Mouse (Mus musculus): Measurements from ENCODE around the gene Gm17416. TPM values are rescaled to one million over a fixed set of nuclear protein-coding genes. Genes with fewer than 3 reads are reported as not detected.

Gm17416 gene
- polyA plus RNA-seq, 1 experiment from 2014 or later, result not detected

DNA sequence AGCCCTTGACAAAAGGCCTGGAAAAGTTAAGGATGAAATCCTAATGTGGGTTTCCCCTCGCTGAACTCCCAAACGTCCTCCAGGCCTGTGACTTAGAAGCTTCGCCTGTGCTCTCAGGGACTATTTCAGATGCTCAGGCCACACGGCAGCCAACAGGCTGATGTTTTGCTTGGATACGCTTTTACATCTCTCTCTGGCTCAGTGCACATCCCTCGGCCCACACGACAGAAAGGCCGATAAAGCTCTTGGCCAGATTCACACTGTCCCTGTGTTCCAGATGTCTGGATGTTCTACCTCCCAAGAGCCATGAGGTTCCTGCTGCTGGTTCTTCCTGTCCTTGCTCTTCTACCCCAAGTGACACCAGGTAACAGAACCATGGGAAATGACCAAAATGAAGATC, 4.3 kb downstream of the Gm17416 start:
- H3K9ac ChIP-seq, result no peak overlapping the region
- H3K9me3 ChIP-seq, result no peaks in the 10 kb centered on the region
- no peak overlapping the region for H3K4me3 ChIP-seq
- no peak overlapping the region for H3K27ac ChIP-seq
- H3K4me1 ChIP-seq, result no peaks in the 10 kb centered on the region
- ATAC-seq (ENCODE audit: borderline replicate concordance, extremely low read depth, low FRiP score, low TSS enrichment), result no peak
- H3K27me3 ChIP-seq, result no peaks in the 10 kb centered on the region
- no peaks in the 10 kb centered on the region for H3K36me3 ChIP-seq
- H3K4me2 ChIP-seq, result no peak overlapping the region
- 80% methylated on average over 8 of the region's 8 CpGs for WGBS

DNA sequence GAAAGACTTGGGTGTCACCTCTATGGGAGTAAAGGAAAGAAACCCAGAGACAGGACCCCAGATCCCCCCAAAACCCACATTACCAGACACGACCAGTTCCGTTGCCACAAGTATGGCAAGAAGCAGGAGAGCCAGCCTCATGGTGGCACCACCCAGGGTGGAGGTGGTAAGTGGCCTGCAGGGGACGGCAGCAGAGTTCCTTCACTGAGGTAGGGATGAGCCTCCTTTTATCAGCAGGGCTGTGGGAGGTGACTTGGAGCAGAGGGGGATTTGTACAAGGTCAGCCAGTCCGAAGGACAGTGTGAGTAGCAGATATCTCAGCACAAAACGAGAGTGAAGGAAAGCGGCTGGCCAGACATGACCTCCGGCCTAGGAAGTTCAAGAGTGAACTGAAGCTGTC, 11.0 kb downstream of the Gm17416 start, which contains the start of gene Defb19:
Gene Defb19, minus strand, starts transcription at position 206 of the 400 bp plus-strand sequence.
- 52% methylated on average over 7 of the region's 7 CpGs for WGBS
- H3K4me2 ChIP-seq, result no peak within 1 kb of the TSS
- no peak within 1 kb of the TSS for H3K9ac ChIP-seq
- no peak within 1 kb of the TSS for H3K4me3 ChIP-seq
- no peak for ATAC-seq (ENCODE audit: borderline replicate concordance, extremely low read depth, low FRiP score, low TSS enrichment)
- no peaks in the 10 kb centered on the region for H3K27me3 ChIP-seq
- H3K27ac ChIP-seq, result no peak within 1 kb of the TSS
- H3K4me1 ChIP-seq, result no peaks in the 10 kb centered on the region
- H3K9me3 ChIP-seq, result no peaks in the 10 kb centered on the region
- no peaks in the 10 kb centered on the region for H3K36me3 ChIP-seq

DNA sequence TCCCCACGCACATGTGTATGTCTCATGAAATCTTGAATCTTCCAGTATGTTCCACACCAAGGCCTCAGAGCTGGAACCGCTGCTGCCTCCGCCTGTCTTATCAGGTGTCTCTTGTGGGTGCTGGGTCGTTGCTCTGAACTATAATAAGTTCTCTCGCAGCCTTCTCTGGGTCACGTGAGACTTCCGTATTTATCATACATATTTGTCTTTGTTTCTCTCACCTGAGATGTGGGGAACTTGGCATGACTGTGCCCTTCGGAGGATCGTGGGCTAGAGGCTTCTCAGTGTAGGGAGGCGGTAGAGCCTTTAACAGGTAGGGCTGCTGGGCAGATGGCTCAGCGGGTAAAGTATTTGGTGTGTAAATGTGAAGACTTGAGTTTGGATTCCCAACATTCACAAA, 11.5 kb downstream of the Gm17416 start:
- ATAC-seq (ENCODE audit: borderline replicate concordance, extremely low read depth, low FRiP score, low TSS enrichment), result no peak
- Histone ChIP-seq H3K27me3 (no peaks in the 10 kb centered on the region), H3K9ac (no peak overlapping the region), H3K36me3 (no peaks in the 10 kb centered on the region), H3K27ac (no peak overlapping the region), H3K4me1 (no peaks in the 10 kb centered on the region), H3K4me3 (no peak overlapping the region), H3K4me2 (no peak overlapping the region), H3K9me3 (no peaks in the 10 kb centered on the region)
- WGBS, result 70% methylated on average over 11 of the region's 11 CpGs

DNA sequence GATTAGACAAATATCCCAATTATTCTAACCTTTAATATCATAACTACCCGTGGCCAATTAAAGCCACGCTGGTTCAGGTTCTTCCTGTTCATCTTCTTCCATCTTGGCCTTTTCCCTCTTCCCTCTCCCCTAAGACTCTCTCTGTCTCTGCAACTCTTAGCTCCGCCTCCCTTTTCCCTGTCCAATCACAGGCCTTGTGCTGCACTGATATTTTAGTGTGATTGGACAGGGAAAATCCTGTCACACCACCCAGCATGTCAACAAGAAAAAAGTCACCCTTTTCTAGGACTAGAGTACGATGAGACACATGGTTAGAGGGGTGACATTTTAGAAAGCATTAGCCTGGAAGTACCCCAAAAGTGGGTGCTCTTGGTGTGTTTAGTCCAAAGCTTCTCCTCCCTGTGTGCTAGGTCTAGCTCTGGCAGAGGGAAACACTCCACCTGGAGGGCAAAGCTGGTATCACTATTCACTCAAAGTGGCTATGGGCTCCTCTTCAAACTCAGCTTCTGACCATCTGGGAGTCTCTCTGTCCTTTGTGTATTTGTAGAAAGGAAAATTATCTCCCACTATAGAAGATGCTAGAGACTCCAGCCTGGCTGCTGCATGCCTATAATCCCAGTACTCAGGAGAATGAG, 17.9 kb downstream of the Gm17416 start:
- Histone ChIP-seq H3K4me1 (no peaks in the 10 kb centered on the region), H3K9ac (no peak overlapping the region), H3K27me3 (no peaks in the 10 kb centered on the region), H3K36me3 (no peaks in the 10 kb centered on the region), H3K27ac (no peak overlapping the region), H3K9me3 (no peaks in the 10 kb centered on the region), H3K4me2 (no peak overlapping the region), H3K4me3 (no peak overlapping the region)
- 74% methylated on average over 4 of the region's 4 CpGs for whole genome bisulfite sequencing
- no peak for ATAC-seq (ENCODE audit: borderline replicate concordance, extremely low read depth, low FRiP score, low TSS enrichment)

DNA sequence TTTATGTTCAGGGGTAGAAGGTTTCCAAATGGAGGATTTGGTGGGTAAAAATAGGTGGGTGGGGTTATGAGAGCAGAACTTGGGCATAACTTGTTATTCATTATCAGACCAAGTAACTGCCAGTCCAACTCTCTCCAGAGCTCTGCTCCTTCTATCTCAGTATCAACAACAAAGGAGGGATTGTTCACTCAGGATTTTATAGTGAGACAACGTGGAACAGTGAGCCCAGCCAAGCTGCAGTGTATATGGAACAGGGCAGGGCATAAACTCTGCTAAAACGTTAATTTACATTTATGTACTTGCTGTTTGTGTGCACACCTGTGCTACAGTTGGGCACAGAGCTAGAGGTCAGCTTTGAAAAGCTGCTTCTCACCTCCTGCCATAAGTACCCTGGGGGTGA, 19.3 kb downstream of the Gm17416 start:
- H3K4me1 ChIP-seq, result no peaks in the 10 kb centered on the region
- no peak for ATAC-seq (ENCODE audit: borderline replicate concordance, extremely low read depth, low FRiP score, low TSS enrichment)
- no peaks in the 10 kb centered on the region for H3K9me3 ChIP-seq
- H3K36me3 ChIP-seq, result no peaks in the 10 kb centered on the region
- no peaks in the 10 kb centered on the region for H3K27me3 ChIP-seq
- no peak overlapping the region for H3K27ac ChIP-seq
- WGBS, result 26% methylated on average over 2 of the region's 2 CpGs
- H3K9ac ChIP-seq, result no peak overlapping the region
- H3K4me3 ChIP-seq, result no peak overlapping the region
- H3K4me2 ChIP-seq, result no peak overlapping the region

DNA sequence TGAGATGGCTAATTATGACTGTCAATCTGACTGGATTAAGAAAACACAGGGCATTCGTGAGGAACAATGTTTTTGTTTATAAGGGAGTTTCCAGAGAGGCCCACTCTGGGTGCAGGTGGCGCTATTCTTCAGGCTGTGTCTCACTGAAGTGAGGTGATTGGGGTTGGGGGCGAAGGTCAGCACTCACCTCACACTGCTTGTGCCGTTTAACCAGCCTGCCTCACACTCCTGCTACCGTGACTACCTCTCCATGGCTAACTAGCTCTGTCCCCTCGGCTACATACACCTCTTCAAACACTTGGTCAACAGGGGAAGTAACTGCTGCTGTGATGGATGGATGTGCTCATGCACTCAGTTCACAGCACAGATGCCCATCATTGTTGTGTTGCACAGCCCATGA, 19.9 kb downstream of the Gm17416 start:
- 28% methylated on average over 6 of the region's 6 CpGs for WGBS
- no peak overlapping the region for H3K9ac ChIP-seq
- H3K27me3 ChIP-seq, result no peaks in the 10 kb centered on the region
- H3K4me1 ChIP-seq, result no peaks in the 10 kb centered on the region
- no peak for ATAC-seq (ENCODE audit: borderline replicate concordance, extremely low read depth, low FRiP score, low TSS enrichment)
- H3K36me3 ChIP-seq, result no peaks in the 10 kb centered on the region
- H3K4me3 ChIP-seq, result no peak overlapping the region
- no peak overlapping the region for H3K27ac ChIP-seq
- no peaks in the 10 kb centered on the region for H3K9me3 ChIP-seq
- no peak overlapping the region for H3K4me2 ChIP-seq

DNA sequence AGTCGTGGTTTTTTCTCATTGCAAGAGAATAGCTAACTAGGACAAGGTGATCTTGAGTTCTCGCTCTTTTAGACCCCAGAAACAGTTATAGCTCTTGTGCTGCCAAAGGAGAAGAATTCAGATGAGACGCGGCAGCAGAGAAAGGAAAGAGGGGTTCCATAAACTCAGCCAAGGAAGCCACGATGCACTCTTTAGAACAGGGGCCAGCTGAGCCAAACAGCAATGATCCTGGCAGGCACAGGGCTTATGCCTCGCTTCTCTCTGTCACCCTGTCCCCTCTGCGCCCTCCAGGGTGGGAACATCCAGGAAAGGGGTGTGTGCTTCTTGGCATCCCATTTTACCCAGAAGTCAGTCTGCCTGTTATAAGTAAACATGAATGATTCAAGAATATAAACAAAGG, 30.2 kb downstream of the Gm17416 start, which contains the start of gene Defb45:
Gene Defb45, minus strand, starts transcription at position 101 of the 400 bp plus-strand sequence.
- no peak within 1 kb of the TSS for H3K9ac ChIP-seq
- no peaks in the 10 kb centered on the region for H3K4me1 ChIP-seq
- ATAC-seq (ENCODE audit: borderline replicate concordance, extremely low read depth, low FRiP score, low TSS enrichment), result no peak
- no peak within 1 kb of the TSS for H3K27ac ChIP-seq
- 49% methylated on average over 7 of the region's 7 CpGs for WGBS
- no peaks in the 10 kb centered on the region for H3K9me3 ChIP-seq
- no peaks in the 10 kb centered on the region for H3K36me3 ChIP-seq
- no peak within 1 kb of the TSS for H3K4me3 ChIP-seq
- no peak within 1 kb of the TSS for H3K4me2 ChIP-seq
- no peaks in the 10 kb centered on the region for H3K27me3 ChIP-seq

DNA sequence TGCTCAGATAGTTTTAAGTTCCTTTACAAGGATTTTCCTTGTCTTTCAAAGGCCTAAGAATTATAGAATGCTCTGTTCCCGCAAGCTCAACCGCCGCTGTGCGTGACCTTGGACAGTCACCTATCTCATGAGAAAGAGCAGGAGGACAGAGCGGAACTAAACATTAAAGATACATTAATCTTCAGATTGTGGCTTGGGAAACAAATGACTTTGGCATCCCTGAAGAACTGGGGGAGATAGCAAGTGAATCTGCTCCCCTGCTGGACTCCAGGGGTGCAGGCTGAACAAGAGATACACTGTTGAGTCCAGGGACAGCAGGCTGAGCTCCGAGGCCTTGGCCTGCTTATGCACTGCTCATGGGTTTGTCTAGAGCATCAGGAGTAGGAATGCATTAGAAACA, 30.9 kb downstream of the Gm17416 start:
- Histone ChIP-seq H3K27me3 (no peaks in the 10 kb centered on the region), H3K27ac (no peak overlapping the region), H3K4me3 (no peak overlapping the region), H3K4me2 (no peak overlapping the region), H3K36me3 (no peaks in the 10 kb centered on the region), H3K9me3 (no peaks in the 10 kb centered on the region), H3K9ac (no peak overlapping the region), H3K4me1 (no peaks in the 10 kb centered on the region)
- WGBS, result 73% methylated on average over 6 of the region's 6 CpGs
- ATAC-seq (ENCODE audit: borderline replicate concordance, extremely low read depth, low FRiP score, low TSS enrichment), result no peak

DNA sequence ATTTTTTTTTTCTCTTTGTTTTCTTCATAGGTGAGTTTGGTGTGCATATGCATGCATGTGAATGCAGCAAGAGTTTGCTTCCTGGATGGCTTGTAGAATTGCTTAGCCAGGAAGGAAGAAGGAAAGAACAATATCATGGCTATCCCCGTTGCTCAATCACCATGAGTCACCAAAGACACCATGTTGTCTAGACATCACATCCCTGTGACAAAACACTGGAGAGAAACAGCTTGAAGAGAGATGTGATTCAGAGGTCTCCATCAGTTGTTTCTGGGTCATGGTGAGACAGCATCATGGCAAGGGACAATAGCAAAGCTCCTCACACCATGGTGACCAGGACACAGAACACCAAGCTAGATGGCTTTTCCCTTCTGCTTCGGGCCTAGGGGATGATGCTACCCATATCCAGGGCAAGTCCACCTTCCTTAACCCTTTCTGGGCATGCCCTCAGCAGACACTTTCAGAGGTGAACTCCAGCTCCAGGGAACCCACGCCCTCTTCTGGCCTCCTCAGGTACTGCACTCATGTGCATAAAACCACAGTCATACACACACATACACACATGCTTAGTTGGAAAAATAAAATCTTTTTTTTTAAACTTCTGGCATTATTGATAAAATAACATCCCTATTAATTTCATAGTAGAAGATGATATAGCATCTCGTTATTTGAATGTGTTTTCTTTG, 32.3 kb downstream of the Gm17416 start:
- Histone ChIP-seq H3K36me3 (no peaks in the 10 kb centered on the region), H3K4me2 (no peak overlapping the region), H3K4me1 (no peaks in the 10 kb centered on the region), H3K4me3 (no peak overlapping the region), H3K27me3 (no peaks in the 10 kb centered on the region), H3K9ac (no peak overlapping the region), H3K9me3 (no peaks in the 10 kb centered on the region), H3K27ac (no peak overlapping the region)
- 69% methylated on average over 4 of the region's 4 CpGs for WGBS
- no peak for ATAC-seq (ENCODE audit: borderline replicate concordance, extremely low read depth, low FRiP score, low TSS enrichment)

DNA sequence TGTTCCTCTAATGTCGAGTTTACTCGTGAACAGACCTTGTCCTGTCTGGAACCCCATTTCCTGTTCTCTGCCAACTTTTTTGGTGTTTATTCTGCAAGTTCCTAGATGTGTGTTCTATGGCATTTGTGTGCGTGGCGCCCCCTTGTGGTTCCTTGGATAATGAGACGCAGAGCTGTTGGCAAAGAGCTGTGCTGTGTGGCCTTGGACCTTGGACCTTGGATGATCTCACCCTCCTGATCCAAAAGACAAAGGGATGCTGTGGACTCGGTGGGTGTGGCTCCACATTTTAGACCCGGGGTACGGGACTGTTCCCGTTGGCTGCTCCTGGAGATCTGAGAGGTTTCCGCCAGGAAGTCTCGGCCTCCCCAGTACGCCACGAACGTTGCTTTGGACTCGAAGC, 34.9 kb downstream of the Gm17416 start, which contains the start of gene Defb36:
Gene Defb36, plus strand, starts transcription at position 271 of the 400 bp plus-strand sequence.
- H3K4me1 ChIP-seq, result no peaks in the 10 kb centered on the region
- H3K27ac ChIP-seq, result no peak within 1 kb of the TSS
- WGBS, result 77% methylated on average over 15 of the region's 15 CpGs
- H3K9me3 ChIP-seq, result no peaks in the 10 kb centered on the region
- no peak for ATAC-seq (ENCODE audit: borderline replicate concordance, extremely low read depth, low FRiP score, low TSS enrichment)
- H3K36me3 ChIP-seq, result no peaks in the 10 kb centered on the region
- H3K4me2 ChIP-seq, result no peak within 1 kb of the TSS
- no peaks in the 10 kb centered on the region for H3K27me3 ChIP-seq
- H3K9ac ChIP-seq, result no peak within 1 kb of the TSS
- H3K4me3 ChIP-seq, result no peak within 1 kb of the TSS

DNA sequence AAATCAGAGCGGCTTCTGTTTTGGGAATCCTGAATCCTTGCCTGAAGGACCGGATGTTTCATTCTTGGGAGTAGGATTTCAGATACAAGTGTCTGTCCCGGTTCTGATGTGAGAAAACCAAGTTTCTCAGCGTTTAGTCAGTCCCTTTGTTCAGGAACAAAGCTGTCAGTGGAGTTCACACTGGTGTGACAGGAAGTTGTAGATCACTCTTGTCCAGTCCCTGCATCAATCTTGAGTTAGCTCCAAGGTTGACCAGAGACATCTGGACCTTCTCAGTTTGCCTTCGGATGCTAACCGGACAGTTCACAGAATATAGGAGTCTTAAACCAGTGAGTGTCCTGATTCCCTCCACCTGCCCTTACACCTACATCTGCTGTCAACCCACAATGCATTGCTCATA, 38.6 kb downstream of the Gm17416 start:
- Histone ChIP-seq H3K4me3 (no peak overlapping the region), H3K4me2 (no peak overlapping the region), H3K27ac (no peak overlapping the region), H3K9me3 (no peaks in the 10 kb centered on the region), H3K9ac (no peak overlapping the region), H3K36me3 (no peaks in the 10 kb centered on the region), H3K4me1 (no peaks in the 10 kb centered on the region), H3K27me3 (no peaks in the 10 kb centered on the region)
- 36% methylated on average over 6 of the region's 6 CpGs for WGBS
- no peak for ATAC-seq (ENCODE audit: borderline replicate concordance, extremely low read depth, low FRiP score, low TSS enrichment)

DNA sequence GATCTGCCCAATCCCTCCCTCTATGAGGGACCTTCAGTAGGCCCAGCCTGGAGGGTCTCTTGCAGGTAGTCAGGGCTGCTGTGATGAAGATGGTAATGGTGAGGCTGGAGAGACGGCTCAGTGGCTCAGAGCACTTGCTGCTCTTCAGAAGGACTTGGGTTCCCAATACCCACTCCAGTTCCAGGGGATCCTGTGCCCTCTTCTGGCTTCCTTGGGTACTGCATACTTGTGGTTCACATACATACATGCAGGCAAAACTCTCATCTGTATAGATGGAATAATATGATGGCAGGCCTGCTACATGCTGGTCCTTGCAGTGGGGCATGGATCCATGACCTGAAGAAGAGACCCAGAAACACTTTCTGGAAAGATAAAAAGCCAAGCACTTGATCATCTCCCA, 39.6 kb downstream of the Gm17416 start:
- Histone ChIP-seq H3K4me2 (no peak overlapping the region), H3K9me3 (no peaks in the 10 kb centered on the region), H3K9ac (no peak overlapping the region), H3K27me3 (no peaks in the 10 kb centered on the region), H3K27ac (no peak overlapping the region), H3K4me3 (no peak overlapping the region), H3K36me3 (no peaks in the 10 kb centered on the region), H3K4me1 (no peaks in the 10 kb centered on the region)
- 89% methylated on average over 1 of the region's 1 CpGs for WGBS
- ATAC-seq (ENCODE audit: borderline replicate concordance, extremely low read depth, low FRiP score, low TSS enrichment), result no peak

Data from lung, embryonic 15.5 days (tissue).